Mouse (Mus musculus): Measurements from ENCODE around the gene Lrrc4b. TPM values are rescaled to one million over a fixed set of nuclear protein-coding genes. Genes with fewer than 3 reads are reported as not detected.

Gene Lrrc4b
- polyA plus RNA-seq, 1 experiment from 2014 or later = not detected

- no peak for DNase-seq (ENCODE audit: low spot score)
These were observed 56.9 kb downstream of the Lrrc4b start for GRCm38 (mm10) chr7:44485572-44486195.

- no peak for DNase-seq (ENCODE audit: low spot score)
These were observed 58.2 kb downstream of the Lrrc4b start for GRCm38 (mm10) chr7:44486927-44487575.

DNA sequence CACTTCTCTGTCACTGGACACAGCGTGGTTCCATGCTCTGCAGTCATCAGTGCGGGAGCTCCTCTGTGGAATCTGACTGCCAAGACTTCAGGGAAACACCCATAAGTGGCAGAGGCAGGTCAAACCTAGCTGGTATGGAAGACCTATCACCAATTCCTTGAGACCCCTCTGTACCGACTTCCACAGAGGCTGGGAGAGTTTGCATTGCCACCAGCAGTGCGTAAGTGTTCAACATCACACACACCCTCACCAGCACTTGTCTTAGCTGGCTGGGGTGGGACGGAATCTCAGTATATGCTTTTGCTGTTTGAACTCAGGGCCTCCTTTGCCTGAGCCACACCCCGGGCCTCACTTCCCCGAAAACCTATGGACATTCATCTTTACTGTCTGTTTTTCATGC is 59.1 kb downstream of the Lrrc4b start:
- DNase-seq (ENCODE audit: low spot score) = no peak

DNA sequence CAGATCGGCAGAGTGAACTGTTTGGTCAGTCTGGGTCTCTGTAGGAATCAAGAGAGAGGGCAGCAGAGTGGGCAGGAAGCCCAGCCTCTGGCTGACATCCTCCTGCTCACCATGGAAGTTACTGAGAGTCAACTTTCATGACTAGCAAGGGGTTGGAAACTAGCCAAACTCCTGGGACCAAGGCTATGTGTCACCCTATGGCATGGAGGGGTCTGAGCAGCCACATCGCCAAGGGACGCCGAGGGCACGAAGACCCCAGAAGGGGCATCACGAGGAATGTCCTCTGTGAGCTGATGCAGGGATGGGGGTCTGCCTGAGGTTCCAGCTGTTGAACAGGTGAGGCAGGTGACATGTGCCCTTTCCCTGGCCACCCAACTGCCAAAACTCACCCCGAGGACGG is 59.7 kb downstream of the Lrrc4b start:
- DNase-seq (ENCODE audit: low spot score) = no peak

DNA sequence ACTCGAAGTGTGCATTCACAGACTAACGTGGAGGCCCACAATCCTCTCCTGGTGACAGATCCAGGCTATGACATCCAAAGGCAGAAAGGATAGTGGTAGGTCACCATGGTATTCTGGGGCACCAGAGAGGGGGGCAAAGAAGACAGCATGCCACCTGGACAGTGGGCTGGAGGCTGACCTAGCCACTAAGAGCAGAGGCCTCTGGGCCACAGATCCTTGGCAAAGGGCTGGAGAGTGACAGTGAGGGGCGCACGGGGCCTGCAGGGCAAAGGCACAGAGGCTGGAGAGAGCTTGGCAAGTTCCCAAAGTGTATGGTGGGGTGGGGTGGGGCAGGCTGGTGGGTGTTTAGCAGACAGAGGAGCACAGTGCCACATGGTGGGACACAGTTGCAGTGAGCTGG is 61.5 kb downstream of the Lrrc4b start:
- no peak for DNase-seq (ENCODE audit: low spot score)

DNA sequence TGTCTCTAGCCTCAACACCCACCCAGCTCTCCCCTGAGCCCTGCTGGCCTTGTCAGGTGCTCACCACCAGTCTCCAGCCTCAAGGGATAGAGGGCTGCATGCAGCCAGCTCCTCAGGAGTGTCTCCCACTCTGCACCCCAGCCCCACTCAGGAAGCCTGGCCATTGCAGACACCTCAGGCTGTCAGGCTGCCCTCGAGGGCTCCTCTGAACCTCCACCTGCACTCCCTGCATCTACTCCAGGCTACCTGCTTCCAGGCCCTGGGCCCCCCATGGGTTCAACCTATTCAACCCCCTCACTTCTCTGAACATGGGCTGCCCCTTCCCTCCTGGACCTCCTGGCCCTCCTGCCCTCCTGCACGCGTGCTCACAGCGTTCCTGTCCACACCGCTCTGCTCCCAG is 62.6 kb downstream of the Lrrc4b start:
- DNase-seq (ENCODE audit: low spot score) = no peak

- DNase-seq (ENCODE audit: low spot score) = no peak
These were observed 63.5 kb downstream of the Lrrc4b start for GRCm38 (mm10) chr7:44492166-44492826.

GRCm38 (mm10) chr7:44494681-44495080 is 65.9 kb downstream of the Lrrc4b start:
- DNase-seq (ENCODE audit: low spot score) = no peak

- DNase-seq (ENCODE audit: low spot score) = no peak
These were observed 66.3 kb downstream of the Lrrc4b start for GRCm38 (mm10) chr7:44495086-44495485.

- DNase-seq (ENCODE audit: low spot score) = peak; percentile 99
These were observed 67.4 kb downstream of the Lrrc4b start, which contains the start of the genes Emc10 and Fam71e1 for GRCm38 (mm10) chr7:44495992-44496770. Emc10 (minus strand) TSS chr7:44496529. Fam71e1 (plus strand) TSS chr7:44496581.

GRCm38 (mm10) chr7:44496771-44497109 is 67.9 kb downstream of the Lrrc4b start:
- no peak for DNase-seq (ENCODE audit: low spot score)

- DNase-seq (ENCODE audit: low spot score) = no peak
These were observed 68.7 kb downstream of the Lrrc4b start for GRCm38 (mm10) chr7:44497361-44498055.

DNA sequence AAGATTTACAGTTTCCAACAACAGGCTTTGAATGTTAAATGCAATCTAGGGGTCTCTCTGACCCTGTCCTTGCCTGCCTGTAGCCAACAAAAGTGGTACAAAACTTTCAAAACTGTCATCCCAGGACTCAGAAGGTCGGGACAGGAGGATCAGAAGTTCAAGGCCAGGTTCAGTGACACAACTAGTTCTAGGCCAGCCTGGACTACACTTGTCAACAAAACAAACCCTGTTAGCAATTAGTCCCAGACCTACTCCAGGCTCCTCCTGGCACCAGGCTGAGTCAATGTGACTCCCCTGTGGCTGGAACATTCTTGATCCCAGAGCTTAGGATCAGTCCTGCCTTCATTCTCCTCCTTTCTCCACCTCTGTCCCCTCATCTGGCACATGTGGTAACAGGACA is 70.1 kb downstream of the Lrrc4b start:
- no peak for DNase-seq (ENCODE audit: low spot score)

DNA sequence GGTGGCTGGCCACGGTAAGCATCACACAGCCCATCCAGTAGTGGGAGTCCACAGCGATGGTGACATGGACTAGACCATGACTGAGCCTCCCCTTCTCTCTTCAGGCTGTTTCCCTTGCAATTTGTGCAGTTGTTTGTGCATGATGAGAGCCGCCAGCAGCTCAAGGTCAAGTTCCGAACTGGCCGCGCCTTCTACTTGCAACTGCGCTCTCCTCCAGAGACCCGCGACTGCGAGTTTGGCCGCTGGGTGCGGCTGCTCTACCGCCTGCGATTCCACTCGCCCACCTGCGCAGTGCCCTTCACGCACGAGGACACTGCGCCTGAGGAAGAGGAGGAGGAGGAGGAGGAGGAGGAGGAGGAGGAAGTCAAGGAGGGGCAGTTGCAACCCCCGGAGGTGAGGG is 71.2 kb downstream of the Lrrc4b start:
- no peak for DNase-seq (ENCODE audit: low spot score)

DNA sequence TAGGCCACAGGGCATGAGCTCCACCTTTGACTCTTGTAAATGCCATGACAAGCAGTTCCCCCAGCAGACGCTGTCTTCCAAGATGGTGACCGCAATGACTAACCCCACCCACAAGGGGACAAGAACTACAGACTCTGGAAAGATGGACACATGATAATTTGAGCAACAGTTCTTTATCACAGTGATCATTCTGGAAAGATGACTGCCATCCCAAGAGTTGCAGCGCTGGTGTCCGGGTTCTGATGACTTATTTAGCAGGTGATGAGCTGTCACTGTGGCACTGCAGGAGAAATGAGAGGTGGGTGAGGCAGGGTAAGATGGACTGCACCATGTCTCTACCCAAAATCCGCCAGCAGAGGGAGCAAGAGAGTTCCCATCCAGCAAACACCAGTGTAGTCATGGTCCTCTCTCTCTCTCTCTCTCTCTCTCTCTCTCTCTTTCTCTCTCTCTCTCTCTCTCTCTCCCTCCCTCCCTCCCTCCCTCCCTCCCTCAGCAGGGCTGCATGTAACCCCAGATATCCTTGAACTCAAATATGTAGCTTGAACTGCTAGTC is 72.8 kb downstream of the Lrrc4b start:
- peak; percentile 79 for DNase-seq (ENCODE audit: low spot score)

DNA sequence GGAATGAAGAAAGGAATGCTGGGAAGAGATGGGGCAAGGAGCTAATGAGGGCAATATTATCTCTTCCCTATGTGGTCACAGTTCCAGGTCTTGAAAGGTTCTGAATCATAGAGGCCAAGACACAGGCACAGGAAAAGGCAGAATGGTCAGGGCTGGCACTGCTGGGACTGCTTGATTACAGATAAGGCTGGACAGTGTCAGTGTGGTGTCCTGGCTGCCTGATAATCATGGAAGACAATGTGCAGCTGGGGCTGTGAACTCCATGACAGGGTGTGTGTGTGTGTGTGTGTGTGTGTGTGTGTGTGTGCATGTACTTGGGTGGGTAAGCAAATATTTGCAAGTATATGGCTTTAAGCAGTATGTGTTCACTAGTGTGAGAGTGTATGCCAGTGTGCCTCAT is 78.7 kb downstream of the Lrrc4b start:
- no peak for DNase-seq (ENCODE audit: low spot score)

Small RNAs within 50 kb of the gene (microRNA-seq; reads per million reads assigned to microRNA genes)
- gene Mir7052 (ENCODE audit: borderline number of aligned reads) = not detected

Other genes with a start within 250 kb of the Lrrc4b start
- gene Klk1b24, start 240.8 kb upstream of the Lrrc4b start, polyA plus RNA-seq (2015; fragmentation: Nextera tagmentation; extraction: Ambion mirVana) = not detected in 2 replicates
- gene Klk1b3, start 230.8 kb upstream of the Lrrc4b start, polyA plus RNA-seq (2015; fragmentation: Nextera tagmentation; extraction: Ambion mirVana) = 0.31 and 0.63 TPM in 2 replicates
- gene Klk1b4, start 221.6 kb upstream of the Lrrc4b start, polyA plus RNA-seq (2015; fragmentation: Nextera tagmentation; extraction: Ambion mirVana) = 0.33 and 0.50 TPM in 2 replicates
- gene Klk1b5, start 213.1 kb upstream of the Lrrc4b start, polyA plus RNA-seq (2015; fragmentation: Nextera tagmentation; extraction: Ambion mirVana) = 0.10 TPM in 1 of 2 replicates, not detected in the other
- 2.2 and 3.8 TPM in 2 replicates for gene Klk1, start 203.7 kb upstream of the Lrrc4b start, polyA plus RNA-seq (2015; fragmentation: Nextera tagmentation; extraction: Ambion mirVana)
- gene Gm36864, start 192.8 kb upstream of the Lrrc4b start, polyA plus RNA-seq (2015; fragmentation: Nextera tagmentation; extraction: Ambion mirVana) = not detected in 2 replicates
- 0.81 and 1.3 TPM in 2 replicates for gene 1700028J19Rik, start 182.3 kb upstream of the Lrrc4b start, polyA plus RNA-seq (2015; fragmentation: Nextera tagmentation; extraction: Ambion mirVana)
- 76.8 and 86.3 TPM in 2 replicates for gene 2410002F23Rik, start 182.3 kb upstream of the Lrrc4b start, polyA plus RNA-seq (2015; fragmentation: Nextera tagmentation; extraction: Ambion mirVana)
- gene Acp4, start 171.6 kb upstream of the Lrrc4b start, polyA plus RNA-seq (2015; fragmentation: Nextera tagmentation; extraction: Ambion mirVana) = 0.14 TPM in 2 replicates
- not detected in 2 replicates for gene Gm15517, start 167.6 kb upstream of the Lrrc4b start, polyA plus RNA-seq (2015; fragmentation: Nextera tagmentation; extraction: Ambion mirVana)
- gene Clec11a, start 122.1 kb upstream of the Lrrc4b start, polyA plus RNA-seq (2015; fragmentation: Nextera tagmentation; extraction: Ambion mirVana) = 3.7 and 4.0 TPM in 2 replicates
- 0.14 and 0.29 TPM in 2 replicates for gene Shank1, start 118.8 kb upstream of the Lrrc4b start, polyA plus RNA-seq (2015; fragmentation: Nextera tagmentation; extraction: Ambion mirVana)
- gene Syt3, start 44.9 kb upstream of the Lrrc4b start, polyA plus RNA-seq (2015; fragmentation: Nextera tagmentation; extraction: Ambion mirVana) = 0.26 and 0.38 TPM in 2 replicates
- 0.59 and 0.90 TPM in 2 replicates for gene 1700008O03Rik, start 43.2 kb upstream of the Lrrc4b start, polyA plus RNA-seq (2015; fragmentation: Nextera tagmentation; extraction: Ambion mirVana)
- gene Aspdh, start 36.4 kb downstream of the Lrrc4b start, polyA plus RNA-seq (2015; fragmentation: Nextera tagmentation; extraction: Ambion mirVana) = not detected in 2 replicates
- 30.6 and 37.4 TPM in 2 replicates for gene Josd2, start 39.0 kb downstream of the Lrrc4b start, polyA plus RNA-seq (2015; fragmentation: Nextera tagmentation; extraction: Ambion mirVana)
- 83.8 and 85.5 TPM in 2 replicates for gene Emc10, start 67.5 kb downstream of the Lrrc4b start, polyA plus RNA-seq (2015; fragmentation: Nextera tagmentation; extraction: Ambion mirVana)
- gene Fam71e1, start 67.6 kb downstream of the Lrrc4b start, polyA plus RNA-seq (2015; fragmentation: Nextera tagmentation; extraction: Ambion mirVana) = 9.5 and 13.4 TPM in 2 replicates
- 0.55 TPM in 2 replicates for gene Mybpc2, start 95.6 kb downstream of the Lrrc4b start, polyA plus RNA-seq (2015; fragmentation: Nextera tagmentation; extraction: Ambion mirVana)
- gene Spib, start 103.1 kb downstream of the Lrrc4b start, polyA plus RNA-seq (2015; fragmentation: Nextera tagmentation; extraction: Ambion mirVana) = 16.3 and 17.7 TPM in 2 replicates
- gene Pold1, start 119.8 kb downstream of the Lrrc4b start, polyA plus RNA-seq (2015; fragmentation: Nextera tagmentation; extraction: Ambion mirVana) = 104 and 118 TPM in 2 replicates
- 96.9 and 101 TPM in 2 replicates for gene Nr1h2, start 124.9 kb downstream of the Lrrc4b start, polyA plus RNA-seq (2015; fragmentation: Nextera tagmentation; extraction: Ambion mirVana)
- 11.1 and 11.3 TPM in 2 replicates for gene Napsa, start 143.4 kb downstream of the Lrrc4b start, polyA plus RNA-seq (2015; fragmentation: Nextera tagmentation; extraction: Ambion mirVana)
- 0.03 TPM in 1 of 2 replicates, not detected in the other for gene Kcnc3, start 161.6 kb downstream of the Lrrc4b start, polyA plus RNA-seq (2015; fragmentation: Nextera tagmentation; extraction: Ambion mirVana)
- 0.66 and 1.0 TPM in 2 replicates for gene Myh14, start 241.8 kb downstream of the Lrrc4b start, polyA plus RNA-seq (2015; fragmentation: Nextera tagmentation; extraction: Ambion mirVana)